ENCODE assay signal across 26 mouse cellular contexts in genomic region chr8:79143729-79144128, GRCm38 (mm10).
DNase-seq lines count a peak whose midpoint lies in the region; ATAC-seq and TF ChIP-seq lines count a peak whose summit lies in the region.
"Had no signal": no experiment of that assay in that cellular context is flagged by ENCODE, and none has a peak within 500 bp of the region (broad histone marks: within the 10 kb centered on the region; RNA-seq: fewer than 3 reads in every experiment).

No protein-coding gene starts in this region.

- H3K9ac ChIP-seq in liver, postnatal 0 days (replicated peaks), result no peak overlapping the region
- no peak overlapping the region for H3K9ac ChIP-seq in liver, embryonic 11.5 days (ENCODE audit: low read depth, low read length)
- no peak overlapping the region for H3K9ac ChIP-seq in midbrain, postnatal 0 days (replicated peaks; ENCODE audit: low read length, poor library complexity, severe bottlenecking)
- H3K9ac ChIP-seq: forebrain, embryonic 13.5 days; heart, embryonic 12.5 days; hindbrain, embryonic 15.5 days; midbrain, embryonic 12.5 days; neural tube, embryonic 15.5 days had no signal

- no peaks in the 10 kb centered on the region for H3K27me3 ChIP-seq in liver, postnatal 0 days (ENCODE audit: insufficient read depth, low read length)
- H3K27me3 ChIP-seq in liver, embryonic 11.5 days (replicated peaks; ENCODE audit: control insufficient read depth, insufficient read depth, low read length), result no peaks in the 10 kb centered on the region
- H3K27me3 ChIP-seq in midbrain, postnatal 0 days (ENCODE audit: insufficient read depth, low read length), result no peaks in the 10 kb centered on the region
- H3K27me3 ChIP-seq: forebrain, embryonic 13.5 days; heart, embryonic 12.5 days; hindbrain, embryonic 15.5 days; megakaryocyte, embryonic 14.5 days; midbrain, embryonic 12.5 days; neural tube, embryonic 15.5 days had no signal

- ATAC-seq in liver, postnatal 0 days, result peak; percentile 19; the same call in 1 of the 2 replicates
- ATAC-seq in liver, embryonic 11.5 days (replicated peaks; ENCODE audit: low FRiP score), result no peak
- peak; percentile 89 for ATAC-seq in common myeloid progenitor, adult 5-6 weeks (replicated peaks; ENCODE audit: low read depth, poor library complexity, severe bottlenecking)
- peak; percentile 88 for ATAC-seq in megakaryocyte progenitor cell, adult 5-6 weeks (replicated peaks; ENCODE audit: poor library complexity)
- ATAC-seq in midbrain, postnatal 0 days (ENCODE audit: low FRiP score), result no peak
- ATAC-seq: CD4-positive, CD25-positive, alpha-beta regulatory T cell, adult 4 months; forebrain, embryonic 13.5 days; inflammation-experienced regulatory T-cells, adult 6 months; lung, postnatal 0 days had no signal

- no peak for TF ChIP-seq CTCF in liver, postnatal 0 days (IDR thresholded peaks at IDR 0.05; ENCODE audit: low read depth)
- TF ChIP-seq CTCF in midbrain, postnatal 0 days (IDR thresholded peaks at IDR 0.05), result no peak

- H3K36me3 ChIP-seq in liver, postnatal 0 days (replicated peaks; ENCODE audit: insufficient read depth, low read length), result no peaks in the 10 kb centered on the region
- peaks cover 6% of the 10 kb centered on the region for H3K36me3 ChIP-seq in liver, embryonic 11.5 days (ENCODE audit: control insufficient read depth, insufficient read depth, low read length)
- H3K36me3 ChIP-seq in midbrain, postnatal 0 days (ENCODE audit: insufficient read depth, low read length), result peaks cover 18% of the 10 kb centered on the region; the same call in 1 of the 2 replicates

- WGBS in liver, postnatal 0 days (ENCODE audit: insufficient replicate concordance), result 52% methylated on average over 3 of the region's 3 CpGs
- 58% methylated on average over 3 of the region's 3 CpGs for WGBS in liver, embryonic 11.5 days
- WGBS in midbrain, postnatal 0 days, result 97% methylated on average over 3 of the region's 3 CpGs

- TF ChIP-seq EP300 in liver, postnatal 0 days (IDR thresholded peaks at IDR 0.05; ENCODE audit: low read depth), result no peak

- no peak overlapping the region for H3K27ac ChIP-seq in liver, postnatal 0 days (ENCODE audit: low read depth)
- H3K27ac ChIP-seq in liver, embryonic 11.5 days (ENCODE audit: low read depth, low read length), result no peak overlapping the region
- no peak overlapping the region for H3K27ac ChIP-seq in midbrain, postnatal 0 days (ENCODE audit: low read depth, low read length)
- H3K27ac ChIP-seq: forebrain, embryonic 13.5 days; midbrain, embryonic 12.5 days; neural tube, embryonic 15.5 days had no signal

- no peak overlapping the region for H3K4me2 ChIP-seq in liver, postnatal 0 days (ENCODE audit: low read depth, low read length)
- no peak overlapping the region for H3K4me2 ChIP-seq in liver, embryonic 11.5 days
- H3K4me2 ChIP-seq in midbrain, postnatal 0 days (ENCODE audit: low read depth, low read length, poor library complexity, severe bottlenecking), result no peak overlapping the region
- H3K4me2 ChIP-seq: forebrain, embryonic 13.5 days; heart, embryonic 12.5 days; hindbrain, embryonic 15.5 days; midbrain, embryonic 12.5 days; neural tube, embryonic 15.5 days had no signal

- H3K4me1 ChIP-seq in liver, postnatal 0 days (ENCODE audit: insufficient read depth), result no peaks in the 10 kb centered on the region
- no peaks in the 10 kb centered on the region for H3K4me1 ChIP-seq in liver, embryonic 11.5 days (replicated peaks; ENCODE audit: control insufficient read depth, insufficient read depth, low read length)
- no peaks in the 10 kb centered on the region for H3K4me1 ChIP-seq in midbrain, postnatal 0 days (ENCODE audit: insufficient read depth, low read length)
- H3K4me1 ChIP-seq: forebrain, embryonic 13.5 days; midbrain, embryonic 12.5 days had no signal

- no peaks in the 10 kb centered on the region for H3K9me3 ChIP-seq in liver, postnatal 0 days (ENCODE audit: low read length)
- no peaks in the 10 kb centered on the region for H3K9me3 ChIP-seq in liver, embryonic 11.5 days (ENCODE audit: control insufficient read depth, low read length)
- H3K9me3 ChIP-seq in midbrain, postnatal 0 days (ENCODE audit: low read length), result no peaks in the 10 kb centered on the region
- H3K9me3 ChIP-seq: forebrain, embryonic 13.5 days; heart, embryonic 12.5 days; hindbrain, embryonic 15.5 days; megakaryocyte, embryonic 14.5 days; midbrain, embryonic 12.5 days; neural tube, embryonic 15.5 days had no signal

- no peak overlapping the region for H3K4me3 ChIP-seq in liver, postnatal 0 days (ENCODE audit: low read depth, low read length)
- H3K4me3 ChIP-seq in liver, embryonic 11.5 days (ENCODE audit: low read depth, low read length), result no peak overlapping the region
- H3K4me3 ChIP-seq in midbrain, postnatal 0 days (ENCODE audit: low read depth, low read length), result no peak overlapping the region
- H3K4me3 ChIP-seq: forebrain, embryonic 13.5 days; heart, embryonic 12.5 days; hindbrain, embryonic 15.5 days; megakaryocyte, embryonic 14.5 days; midbrain, embryonic 12.5 days; neural tube, embryonic 15.5 days had no signal

- no peak for DNase-seq in liver, postnatal 0 days
- no peak for DNase-seq in liver, embryonic 11.5 days (ENCODE audit: low spot score)
- DNase-seq in midbrain, postnatal 0 days (ENCODE audit: low spot score), result no peak
- no peak for DNase-seq in right cerebral cortex, postnatal 4 days
- DNase-seq in right cerebral cortex, postnatal 36 days (ENCODE audit: low spot score in 2 of 2), result no peak
- DNase-seq: adrenal gland, postnatal 25 days; cerebellum, adult 2 months; cerebellum, postnatal 14 days; gastrocnemius, postnatal 14 days; heart, postnatal 4 days; kidney, adult 11 months; layer of hippocampus, adult 9-11 months; liver; retina, postnatal 1 day; right cerebral cortex, postnatal 25 days had no signal

Comparison
In these comparisons a context has a peak if more than half of its experiments do, and no peak if none do; other contexts are left out.
1. ATAC-seq: peak in liver, postnatal 0 days (single experiment), common myeloid progenitor, adult 5-6 weeks (single experiment) and megakaryocyte progenitor cell, adult 5-6 weeks (single experiment); none in liver, embryonic 11.5 days (single experiment) and midbrain, postnatal 0 days (single experiment).